Mouse (Mus musculus) cortical plate, adult 2 months (tissue): ENCODE measurements around the gene Eef1a2. TPM values are rescaled to one million over a fixed set of nuclear protein-coding genes. Genes with fewer than 3 reads are reported as not detected.
A peak's percentile ranks its signal among the peaks of the same experiment; 100 is the strongest.

ENCODE experiments used
- H3K27ac ChIP-seq: fragments of 200-500 bp; 2 replicates; pipeline ENCODE4 v1.5.1; 2012; ENCODE audit warnings: low read length, control low read depth, inconsistent platforms; ENCODE audit not compliant: insufficient read depth
- H3K4me1 ChIP-seq: fragments of 200-500 bp; 2 replicates; pipeline ENCODE4 v1.6.1; 2011; ENCODE audit warnings: low read length; ENCODE audit not compliant: control insufficient read depth, insufficient read depth
- H3K4me3 ChIP-seq: fragments of 200-500 bp; 2 replicates; pipeline ENCODE4 v1.5.1; 2011; ENCODE audit warnings: mild to moderate bottlenecking, low read length, control low read depth; ENCODE audit not compliant: insufficient read depth
- CTCF ChIP-seq: fragments of 200-500 bp; IDR thresholded peaks from 2 replicates; pipeline ENCODE4 v1.5.1; 2011; ENCODE audit warnings: mild to moderate bottlenecking, control low read depth, low read length; ENCODE audit not compliant: insufficient read depth; ENCODE audit errors: extremely low read depth
- POLR2A ChIP-seq: fragments of 200-500 bp; IDR thresholded peaks from 2 replicates; pipeline ENCODE4 v1.6.1; 2011; ENCODE audit warnings: mild to moderate bottlenecking, low read length, control low read depth; ENCODE audit not compliant: insufficient read depth; ENCODE audit errors: extremely low read depth
- polyA plus RNA-seq: library from polyadenylated mRNA; depleted of rRNA; stranded (reverse); fragments of >200 nt; gene quantifications from 2 replicates; pipeline ENCODE4 v1.2.3, GENCODE M21; 2012

Gene Eef1a2
- polyA plus RNA-seq, 1 experiment = 1,125 TPM

- Histone ChIP-seq H3K4me1 (peaks cover 11% of the 10 kb centered on the region), H3K27ac (no peak overlapping the region), H3K4me3 (no peak overlapping the region)
- TF ChIP-seq CTCF = no peak
- no peak for TF ChIP-seq POLR2A
Measured at GRCm38 (mm10) chr2:181139641-181140193, 17.1 kb downstream of the Eef1a2 start.

DNA sequence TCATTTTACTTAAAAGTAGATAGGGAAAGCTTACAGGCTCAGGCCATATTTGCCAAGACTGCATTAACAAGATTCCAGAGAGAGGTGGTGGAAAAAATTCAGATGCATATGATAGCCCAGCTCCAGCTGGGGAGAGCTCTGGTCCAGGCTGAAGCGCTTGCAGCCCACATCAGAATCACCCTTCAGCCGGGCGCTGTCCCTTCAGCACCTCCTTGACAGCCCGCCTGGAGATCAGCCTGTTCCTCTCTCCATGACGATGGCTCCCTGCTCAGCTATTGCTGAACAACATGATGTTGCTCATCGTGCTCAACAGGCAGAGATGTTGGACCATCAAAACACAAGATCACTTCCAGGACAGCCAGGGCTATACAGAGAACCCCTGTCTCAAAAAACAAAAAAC is 19.9 kb downstream of the Eef1a2 start:
- Histone ChIP-seq H3K27ac (no peak overlapping the region), H3K4me3 (no peak overlapping the region), H3K4me1 (peaks cover 9% of the 10 kb centered on the region)
- TF ChIP-seq CTCF = no peak
- TF ChIP-seq POLR2A = no peak

GRCm38 (mm10) chr2:181135446-181135818 is 21.4 kb downstream of the Eef1a2 start:
- Histone ChIP-seq H3K27ac (0 out of 2 replicates have a peak overlapping the region, but pooled peaks have one; percentile 0), H3K4me1 (peaks cover 11% of the 10 kb centered on the region), H3K4me3 (peak overlapping the region; percentile 98)
- TF ChIP-seq POLR2A (no peak), CTCF (no peak)

GRCm38 (mm10) chr2:181134591-181135445 is 22.0 kb downstream of the Eef1a2 start, which contains the start of gene Kcnq2:
Kcnq2 (minus strand) TSS chr2:181135300.
- H3K4me3 ChIP-seq = peak within 1 kb of the TSS; percentile 98
- H3K27ac ChIP-seq = peak within 1 kb of the TSS; percentile 95
- TF ChIP-seq CTCF (no peak), POLR2A (0 out of 2 replicates have a peak, but pooled peaks have one; percentile 29)
- peaks cover 11% of the 10 kb centered on the region for H3K4me1 ChIP-seq

GRCm38 (mm10) chr2:181133837-181134590 is 22.8 kb downstream of the Eef1a2 start:
- H3K4me3 ChIP-seq = peak overlapping the region; percentile 98
- TF ChIP-seq POLR2A = peak; percentile 25; the same call in 1 of the 2 replicates
- no peak for TF ChIP-seq CTCF
- H3K4me1 ChIP-seq = peaks cover 11% of the 10 kb centered on the region
- peak overlapping the region; percentile 95 for H3K27ac ChIP-seq

DNA sequence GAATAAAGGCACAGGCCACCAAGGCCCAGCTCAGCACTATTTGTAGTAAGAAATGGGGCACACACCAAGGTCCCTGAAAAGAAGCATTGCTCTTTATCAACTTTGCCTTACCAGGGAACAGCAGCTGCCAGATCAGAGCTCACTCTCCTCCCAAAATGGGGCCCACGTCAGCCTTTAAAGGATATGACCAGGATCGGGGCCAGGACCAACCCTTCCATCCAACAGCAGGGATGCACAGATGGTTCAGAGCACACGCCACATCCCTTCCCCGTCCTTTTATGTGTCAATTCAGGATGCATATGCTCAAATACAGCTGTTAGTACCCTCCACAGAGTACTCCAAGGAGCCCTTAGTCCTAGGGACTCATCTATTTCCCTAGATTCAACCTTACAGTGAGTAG is 26.6 kb downstream of the Eef1a2 start:
- TF ChIP-seq POLR2A (no peak), CTCF (no peak)
- H3K27ac ChIP-seq = no peak overlapping the region
- no peak overlapping the region for H3K4me3 ChIP-seq
- peaks cover 20% of the 10 kb centered on the region for H3K4me1 ChIP-seq

DNA sequence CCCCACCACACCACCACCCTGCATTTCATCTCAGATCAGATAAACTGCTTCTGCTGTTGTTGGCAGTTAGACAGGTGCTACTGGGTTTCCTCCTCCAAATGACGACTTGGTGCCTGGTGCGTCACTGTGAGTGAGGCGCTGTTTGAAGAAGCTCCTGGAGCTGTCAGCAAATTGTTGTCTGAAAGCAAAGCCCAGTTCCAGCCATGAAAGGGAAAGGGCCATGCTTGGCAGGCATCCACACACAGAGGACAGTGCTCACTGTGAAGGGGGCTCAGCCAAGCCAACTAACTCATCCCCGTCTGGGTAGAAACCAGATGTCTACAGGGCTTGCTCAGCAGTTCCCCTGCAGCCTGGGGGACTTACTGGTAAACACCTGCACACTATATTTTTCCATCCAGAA is 27.9 kb downstream of the Eef1a2 start:
- H3K4me3 ChIP-seq = no peak overlapping the region
- H3K4me1 ChIP-seq = peaks cover 21% of the 10 kb centered on the region
- 0 out of 2 replicates have a peak overlapping the region, but pooled peaks have one; percentile 27 for H3K27ac ChIP-seq
- TF ChIP-seq POLR2A = no peak
- TF ChIP-seq CTCF = no peak

DNA sequence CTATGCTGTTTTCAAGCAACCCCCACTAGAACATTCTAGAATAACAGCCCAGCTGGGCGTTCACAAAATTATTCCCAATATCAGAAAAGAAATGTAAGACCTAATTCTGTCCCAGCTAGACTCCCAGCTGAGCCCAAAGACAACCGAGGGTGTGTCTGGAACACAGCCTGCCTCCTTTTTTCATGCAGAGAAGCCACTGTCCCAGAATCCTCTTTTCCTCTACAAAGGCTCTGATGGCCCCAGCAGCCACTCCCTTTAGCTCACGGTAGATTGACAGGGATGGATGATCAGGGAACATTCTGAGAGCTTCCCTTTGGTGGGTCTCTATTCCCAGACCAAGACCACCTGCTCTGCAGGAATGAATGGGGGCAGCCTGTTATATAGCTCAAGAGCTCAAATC is 29.0 kb downstream of the Eef1a2 start:
- TF ChIP-seq POLR2A (no peak), CTCF (no peak)
- peaks cover 20% of the 10 kb centered on the region for H3K4me1 ChIP-seq
- no peak overlapping the region for H3K27ac ChIP-seq
- no peak overlapping the region for H3K4me3 ChIP-seq

- H3K4me1 ChIP-seq = peaks cover 14% of the 10 kb centered on the region
- H3K27ac ChIP-seq = no peak overlapping the region
- no peak for TF ChIP-seq POLR2A
- TF ChIP-seq CTCF = no peak
- no peak overlapping the region for H3K4me3 ChIP-seq
Measured at GRCm38 (mm10) chr2:181125726-181126455, 30.9 kb downstream of the Eef1a2 start.
